Mouse (Mus musculus): ENCODE data around the gene Drg2.

GRCm38 (mm10) chr11:60418473-60418803 lies 36.0 kb upstream of the Drg2 start:
- TF ChIP-seq CTCF (IDR thresholded peaks at IDR 0.05; ENCODE audit: low read depth, low read length) (no peak), POLR2A (IDR thresholded peaks at IDR 0.05; ENCODE audit: borderline replicate concordance, low read depth, low read length) (no peak)
